Mouse (Mus musculus): ENCODE data around the gene Skiv2l. TPM values are rescaled to one million over a fixed set of nuclear protein-coding genes. Genes with fewer than 3 reads are reported as not detected.
"Not testable (repeated sequence)": the region's sequence is repeated elsewhere in the genome, so short reads cannot be mapped to it uniquely, and the experiment has no call there.

Skiv2l gene
- polyA plus RNA-seq, 1 experiment: 209 TPM

DNA sequence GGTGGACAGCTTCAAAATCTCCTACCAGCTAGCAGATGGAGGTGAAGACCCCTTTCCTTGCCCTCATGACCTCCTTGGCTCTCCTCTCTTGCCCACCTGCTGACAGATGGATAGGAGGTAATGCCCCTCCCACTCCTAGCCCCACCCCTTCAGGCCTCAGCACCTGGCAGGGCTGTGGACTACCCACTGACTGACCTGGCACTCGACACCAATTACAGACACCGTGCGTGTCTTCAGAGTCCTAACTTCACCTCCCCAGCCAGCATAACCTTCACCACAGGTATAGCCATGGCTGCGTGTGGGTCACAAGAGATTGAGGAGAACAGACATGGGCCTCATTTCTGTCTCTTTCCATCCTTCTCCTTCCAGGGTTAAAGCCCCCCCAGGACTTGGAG lies 50.5 kb downstream of the Skiv2l start:
- Histone ChIP-seq H3K4me1 (replicated peaks; ENCODE audit: control insufficient read depth, insufficient read depth, low read length) (no peaks in the 10 kb centered on the region), H3K27ac (ENCODE audit: control insufficient read depth, insufficient read depth, low read length) (no peak overlapping the region), H3K27me3 (ENCODE audit: control insufficient read depth, insufficient read depth, low read length) (no peaks in the 10 kb centered on the region), H3K4me3 (ENCODE audit: control insufficient read depth, insufficient read depth, low read length) (no peak overlapping the region), H3K36me3 (ENCODE audit: control insufficient read depth, insufficient read depth, low read length) (no peaks in the 10 kb centered on the region)
- WGBS: 89% methylated on average over 4 of the region's 4 CpGs
- no peak for DNase-seq
- TF ChIP-seq POLR2A (IDR thresholded peaks at IDR 0.05; ENCODE audit: control insufficient read depth, extremely low read depth, insufficient read depth, low read length, poor library complexity) (no peak), CTCF (IDR thresholded peaks at IDR 0.05; ENCODE audit: borderline replicate concordance, control insufficient read depth, extremely low read depth, insufficient read depth, low read length, poor library complexity) (no peak)

- H3K27ac ChIP-seq (ENCODE audit: control insufficient read depth, insufficient read depth, low read length): no peak overlapping the region
- no peaks in the 10 kb centered on the region for H3K4me1 ChIP-seq (replicated peaks; ENCODE audit: control insufficient read depth, insufficient read depth, low read length)
- 95% methylated on average over 17 of the region's 17 CpGs for WGBS
- no peak overlapping the region for H3K4me3 ChIP-seq (ENCODE audit: control insufficient read depth, insufficient read depth, low read length)
- DNase-seq: no peak
- H3K27me3 ChIP-seq (ENCODE audit: control insufficient read depth, insufficient read depth, low read length): no peaks in the 10 kb centered on the region
- H3K36me3 ChIP-seq (ENCODE audit: control insufficient read depth, insufficient read depth, low read length): no peaks in the 10 kb centered on the region
- TF ChIP-seq POLR2A (IDR thresholded peaks at IDR 0.05; ENCODE audit: control insufficient read depth, extremely low read depth, insufficient read depth, low read length, poor library complexity) (no peak), CTCF (IDR thresholded peaks at IDR 0.05; ENCODE audit: borderline replicate concordance, control insufficient read depth, extremely low read depth, insufficient read depth, low read length, poor library complexity) (no peak)
Measured at GRCm38 (mm10) chr17:34798866-34799530, 51.0 kb downstream of the Skiv2l start.

GRCm38 (mm10) chr17:34798071-34798470 lies 51.9 kb downstream of the Skiv2l start:
- H3K36me3 ChIP-seq (ENCODE audit: control insufficient read depth, insufficient read depth, low read length); DNase-seq; H3K4me1 ChIP-seq (replicated peaks; ENCODE audit: control insufficient read depth, insufficient read depth, low read length); H3K27ac ChIP-seq (ENCODE audit: control insufficient read depth, insufficient read depth, low read length); H3K27me3 ChIP-seq (ENCODE audit: control insufficient read depth, insufficient read depth, low read length); H3K4me3 ChIP-seq (ENCODE audit: control insufficient read depth, insufficient read depth, low read length): not testable (repeated sequence)
- WGBS: 79% methylated on average over 6 of the region's 7 CpGs

DNA sequence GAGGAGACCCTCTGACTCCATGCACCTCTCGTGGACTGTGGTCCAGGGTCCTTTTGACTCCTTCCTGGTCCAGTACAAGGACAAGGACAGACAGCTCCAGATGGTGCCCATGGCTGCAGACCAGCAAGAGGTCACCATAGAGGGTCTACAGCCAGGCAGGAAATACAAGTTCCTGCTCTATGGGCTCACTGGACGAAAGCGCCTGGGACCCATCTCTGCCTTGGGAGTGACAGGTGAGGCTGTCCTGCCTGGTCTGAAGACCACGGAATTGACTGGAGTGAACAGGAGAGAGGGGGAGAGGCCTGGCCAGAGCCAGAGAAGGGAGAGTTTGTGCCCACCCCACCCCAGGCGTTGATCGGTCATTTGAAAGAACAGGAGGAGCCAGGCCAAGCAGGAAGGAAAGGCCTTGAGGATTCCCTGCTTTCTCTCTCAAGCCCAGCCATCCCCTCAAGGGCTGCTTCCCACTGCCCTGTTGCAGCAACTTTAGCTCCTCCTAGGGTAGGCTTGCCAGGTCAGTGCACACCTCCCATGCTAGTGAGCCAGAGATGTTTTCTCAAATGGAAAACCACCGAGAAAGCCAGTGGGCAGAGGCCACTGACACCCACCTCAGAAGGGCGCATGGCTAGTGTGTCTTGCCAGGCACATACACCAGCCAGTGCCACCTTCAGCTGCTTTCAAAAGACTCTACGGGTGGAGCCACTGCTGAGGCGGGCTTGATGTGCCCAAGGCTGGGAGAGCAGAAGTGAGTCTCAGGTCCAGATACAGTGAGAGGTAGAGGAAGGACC lies 52.6 kb downstream of the Skiv2l start:
- DNase-seq; H3K36me3 ChIP-seq (ENCODE audit: control insufficient read depth, insufficient read depth, low read length); H3K4me3 ChIP-seq (ENCODE audit: control insufficient read depth, insufficient read depth, low read length); H3K27ac ChIP-seq (ENCODE audit: control insufficient read depth, insufficient read depth, low read length); H3K27me3 ChIP-seq (ENCODE audit: control insufficient read depth, insufficient read depth, low read length); H3K4me1 ChIP-seq (replicated peaks; ENCODE audit: control insufficient read depth, insufficient read depth, low read length): not testable (repeated sequence)
- 89% methylated on average over 10 of the region's 10 CpGs for WGBS

DNA sequence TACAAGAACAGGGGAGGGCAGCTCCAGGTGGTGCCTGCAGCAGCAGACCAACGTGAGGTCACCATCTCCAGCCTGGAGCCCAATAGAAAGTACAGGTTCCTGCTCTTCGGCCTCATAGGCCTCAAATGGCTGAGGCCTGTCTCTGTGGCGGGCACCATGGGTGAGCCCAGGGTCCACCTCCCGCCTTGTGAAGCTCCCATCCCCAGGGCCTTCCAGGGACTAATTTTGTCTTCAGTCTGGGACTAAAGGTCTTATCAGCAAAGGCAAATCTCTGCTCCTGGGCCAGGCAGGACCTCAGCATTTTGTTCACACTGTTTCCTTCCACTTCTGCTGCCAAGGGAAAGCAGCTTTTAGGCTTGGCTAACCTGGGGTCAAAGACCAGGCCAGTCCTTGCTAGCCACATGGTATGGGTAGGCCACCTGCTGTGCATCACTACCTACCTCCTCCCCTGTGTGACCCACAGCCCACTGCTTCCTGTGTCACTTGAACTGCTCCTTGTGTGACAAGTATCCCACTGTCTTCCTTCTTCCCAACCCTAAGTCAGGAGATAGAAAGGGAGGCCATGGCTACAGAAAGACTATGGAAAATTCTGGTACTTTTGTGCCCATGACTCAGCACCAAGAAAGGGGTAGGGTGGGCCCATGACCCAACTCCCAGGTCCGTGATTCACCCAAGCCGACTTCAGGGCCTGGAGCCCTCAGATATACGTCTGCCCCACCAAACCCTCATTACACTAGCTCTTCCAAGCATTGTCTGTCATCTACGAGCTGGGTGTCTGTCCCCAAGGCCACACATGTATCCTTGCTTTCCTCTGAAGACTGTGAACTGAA lies 53.5 kb downstream of the Skiv2l start:
- Histone ChIP-seq H3K36me3 (ENCODE audit: control insufficient read depth, insufficient read depth, low read length) (no peaks in the 10 kb centered on the region), H3K27ac (ENCODE audit: control insufficient read depth, insufficient read depth, low read length) (no peak overlapping the region), H3K4me1 (replicated peaks; ENCODE audit: control insufficient read depth, insufficient read depth, low read length) (no peaks in the 10 kb centered on the region), H3K27me3 (ENCODE audit: control insufficient read depth, insufficient read depth, low read length) (no peaks in the 10 kb centered on the region), H3K4me3 (ENCODE audit: control insufficient read depth, insufficient read depth, low read length) (no peak overlapping the region)
- TF ChIP-seq CTCF (IDR thresholded peaks at IDR 0.05; ENCODE audit: borderline replicate concordance, control insufficient read depth, extremely low read depth, insufficient read depth, low read length, poor library complexity) (no peak), POLR2A (IDR thresholded peaks at IDR 0.05; ENCODE audit: control insufficient read depth, extremely low read depth, insufficient read depth, low read length, poor library complexity) (no peak)
- DNase-seq: no peak
- 91% methylated on average over 8 of the region's 8 CpGs for WGBS

DNA sequence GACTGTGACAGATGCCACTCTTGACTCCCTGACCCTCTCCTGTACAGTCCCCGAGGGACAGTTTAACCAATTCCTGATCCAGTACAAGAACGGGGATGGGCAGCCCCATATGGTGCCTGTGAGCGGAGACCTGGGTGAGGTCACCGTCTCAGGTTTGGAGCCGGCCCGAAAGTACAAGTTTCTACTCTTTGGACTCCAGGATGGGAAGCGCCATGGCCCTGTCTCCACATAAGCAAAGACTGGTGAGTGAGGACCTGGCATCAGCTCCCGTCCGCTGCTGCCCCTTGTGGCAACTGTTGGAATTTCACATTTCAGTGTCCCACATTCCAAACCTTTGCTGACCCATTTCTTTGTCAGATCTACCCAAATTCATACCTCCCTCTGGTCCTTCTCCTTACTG lies 54.4 kb downstream of the Skiv2l start:
- 65% methylated on average over 9 of the region's 9 CpGs for WGBS
- DNase-seq: peak; percentile 33
- no peak for TF ChIP-seq POLR2A (IDR thresholded peaks at IDR 0.05; ENCODE audit: control insufficient read depth, extremely low read depth, insufficient read depth, low read length, poor library complexity)
- TF ChIP-seq CTCF (IDR thresholded peaks at IDR 0.05; ENCODE audit: borderline replicate concordance, control insufficient read depth, extremely low read depth, insufficient read depth, low read length, poor library complexity): no peak
- Histone ChIP-seq H3K4me3 (ENCODE audit: control insufficient read depth, insufficient read depth, low read length) (no peak overlapping the region), H3K36me3 (ENCODE audit: control insufficient read depth, insufficient read depth, low read length) (no peaks in the 10 kb centered on the region), H3K27ac (ENCODE audit: control insufficient read depth, insufficient read depth, low read length) (no peak overlapping the region), H3K27me3 (ENCODE audit: control insufficient read depth, insufficient read depth, low read length) (no peaks in the 10 kb centered on the region), H3K4me1 (replicated peaks; ENCODE audit: control insufficient read depth, insufficient read depth, low read length) (no peaks in the 10 kb centered on the region)
